Mouse (Mus musculus) lung, postnatal 0 days (tissue): ENCODE measurements around the gene Fggy.

Experiments used
- CTCF ChIP-seq: IDR thresholded peaks from 2 replicates; pipeline ENCODE4 v1.5.1; 2016; ENCODE audit warnings: antibody characterized with exemption, mild to moderate bottlenecking
- EP300 ChIP-seq: IDR thresholded peaks from 2 replicates; pipeline ENCODE4 v1.6.1; 2016; ENCODE audit warnings: antibody characterized with exemption, mild to moderate bottlenecking, control low read depth

DNA sequence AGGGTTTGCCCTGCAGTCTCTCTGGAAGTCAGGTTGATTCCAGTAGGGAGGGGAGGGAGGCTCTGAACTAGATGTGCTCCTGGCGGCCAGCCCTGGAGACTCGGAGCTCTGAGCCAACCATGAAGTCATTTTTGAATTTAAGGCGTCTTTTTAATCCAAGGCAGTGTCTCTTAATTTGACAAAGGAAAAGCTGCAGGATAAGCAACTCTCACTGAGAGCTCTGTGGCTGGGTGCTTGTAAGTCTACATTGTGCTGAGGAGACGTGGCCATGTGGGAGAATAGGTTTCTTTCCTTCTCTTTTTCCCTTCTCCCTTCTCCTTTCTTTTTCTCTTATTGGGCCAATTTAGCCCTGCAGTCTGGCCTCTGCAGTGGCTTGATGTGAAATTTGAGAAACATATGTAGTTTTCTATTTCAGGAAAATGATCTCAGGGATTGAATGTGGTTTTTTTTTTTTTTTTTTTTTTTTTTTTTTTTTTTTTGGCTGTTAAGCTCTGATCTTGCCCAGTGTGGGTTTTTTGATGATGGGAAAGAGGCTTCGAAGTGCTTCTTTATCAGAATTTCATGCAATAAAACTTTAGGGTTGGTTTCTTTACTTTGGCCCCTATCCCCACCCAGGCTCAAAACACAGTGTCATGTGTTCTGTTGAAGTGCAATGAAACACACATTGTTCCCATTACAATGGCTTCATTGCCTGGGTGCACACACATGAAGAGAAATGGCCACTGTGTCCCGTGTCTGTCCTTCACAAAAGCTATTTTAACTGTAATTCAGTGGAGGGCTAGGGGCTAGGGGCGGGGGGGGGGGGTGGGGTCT is 79.8 kb downstream of the Fggy start:
- TF ChIP-seq CTCF (0 out of 2 replicates have a peak, but pooled peaks have one; percentile 8), EP300 (no peak)
